Mouse (Mus musculus) liver, embryonic 14.5 days (tissue): ENCODE measurements around the gene Tecpr1. TPM values are rescaled to one million over a fixed set of nuclear protein-coding genes. Genes with fewer than 3 reads are reported as not detected.

Experiments used
- ATAC-seq: fragments of 200-750 bp; cut with Nextera tagmentation; 2 replicates; pipeline ENCODE4 v1.8.0; 2017; ENCODE audit warnings: moderate number of reproducible peaks, mild to moderate bottlenecking, moderate library complexity; ENCODE audit not compliant: insufficient read depth
- DNase-seq, 3 experiments: peaks; one replicate each; pipeline ENCODE4 v3.0.0-alpha.2; 2012 to 2013; ENCODE audit warnings: low read depth in 3 of 3, low spot score in 3 of 3
- H3K27ac ChIP-seq: fragments of 300-500 bp; sonication (generic); 2 replicates; pipeline ENCODE4 v1.5.1; 2014; ENCODE audit warnings: moderate library complexity, mild to moderate bottlenecking, control low read depth, inconsistent platforms
- H3K27me3 ChIP-seq: fragments of 300-500 bp; sonication (generic); 2 replicates; pipeline ENCODE4 v1.6.1; 2014; ENCODE audit warnings: mild to moderate bottlenecking, low read length, moderate library complexity; ENCODE audit not compliant: control insufficient read depth, insufficient read depth
- H3K36me3 ChIP-seq: fragments of 300-500 bp; sonication (generic); replicated peaks from 2 replicates; pipeline ENCODE4 v1.6.1; 2014; ENCODE audit warnings: low read depth; ENCODE audit not compliant: control insufficient read depth, insufficient read depth
- H3K4me1 ChIP-seq, 2 experiments: fragments of 200-500 bp in 1 of 2; fragments of 300-500 bp in 1 of 2; sonication (generic) in 1 of 2; replicated peaks; 2 replicates each; pipeline ENCODE4 v1.6.1; 2012 to 2014; ENCODE audit warnings: antibody characterized with exemption in 1 of 2, inconsistent platforms in 1 of 2, low read length in 1 of 2; ENCODE audit not compliant: control insufficient read depth in 2 of 2, insufficient read depth in 2 of 2
- H3K4me2 ChIP-seq: fragments of 300-500 bp; sonication (generic); 2 replicates; pipeline ENCODE4 v1.6.1; 2014; ENCODE audit warnings: low read depth, mild to moderate bottlenecking, control low read depth, moderate library complexity
- H3K4me3 ChIP-seq, 2 experiments: fragments of 200-500 bp in 1 of 2; fragments of 300-500 bp in 1 of 2; sonication (generic) in 1 of 2; 2 replicates each; pipeline ENCODE4 v1.5.1; 2012 to 2014; ENCODE audit warnings: low read depth in 2 of 2, low read length in 2 of 2, mild to moderate bottlenecking in 2 of 2, control low read depth in 1 of 2, inconsistent platforms in 1 of 2, moderate library complexity in 1 of 2; ENCODE audit not compliant: insufficient read depth in 1 of 2
- H3K9ac ChIP-seq: fragments of 300-500 bp; sonication (generic); replicated peaks from 2 replicates; pipeline ENCODE4 v1.6.1; 2014; ENCODE audit warnings: mild to moderate bottlenecking, control low read depth, moderate library complexity
- H3K9me3 ChIP-seq: fragments of 300-500 bp; sonication (generic); 2 replicates; pipeline ENCODE4 v1.6.1; 2016; ENCODE audit warnings: low read length, mixed read lengths; ENCODE audit not compliant: control insufficient read depth
- CTCF ChIP-seq: IDR thresholded peaks from 2 replicates; pipeline ENCODE4 v1.5.1; 2016; ENCODE audit warnings: antibody characterized with exemption, low read depth, control low read depth
- EP300 ChIP-seq: IDR thresholded peaks from 2 replicates; pipeline ENCODE4 v1.6.1; 2016; ENCODE audit warnings: antibody characterized with exemption, low read depth
- WGBS: fragments of 180-500 bp; shearing (Covaris S2); extraction: QIAGEN DNeasy Blood & Tissue Kit; methylation state at CpG from one replicate; pipeline ENCODE4 v1.1.7; 2014; ENCODE audit not compliant: insufficient replicate concordance; 5-methylcytosine and 5-hydroxymethylcytosine counted together
- polyA plus RNA-seq, 2 experiments: library from polyadenylated mRNA; depleted of rRNA in 1 of 2; stranded (reverse) in 1 of 2; unstranded in 1 of 2; fragments of >200 nt; fragmentation: Nextera tagmentation in 1 of 2; extraction: Ambion mirVana in 1 of 2; gene quantifications; 2 replicates each; pipeline versions ENCODE4 v1.2.1 to v1.2.3; 2012 to 2014

Gene Tecpr1
- polyA plus RNA-seq, 2 experiments: 1.3 to 2.6 TPM

DNA sequence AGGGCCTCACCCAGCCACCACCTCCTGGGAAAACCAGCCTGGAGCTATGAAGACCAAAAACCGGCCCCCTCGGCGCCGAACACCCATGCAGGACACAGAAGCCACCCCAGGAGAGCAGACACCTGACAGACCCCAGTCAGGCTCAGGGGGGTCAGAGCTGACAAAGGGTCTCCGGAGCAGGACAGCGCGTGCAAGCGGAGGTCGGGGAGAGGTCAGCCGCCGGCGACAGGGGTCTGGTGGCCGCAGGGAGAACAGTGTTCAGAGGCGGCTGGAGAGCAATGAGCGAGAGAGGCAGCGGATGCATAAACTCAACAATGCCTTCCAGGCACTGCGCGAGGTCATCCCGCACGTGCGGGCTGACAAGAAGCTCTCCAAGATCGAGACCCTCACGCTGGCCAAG, 32.4 kb downstream of the Tecpr1 start:
- Histone ChIP-seq H3K36me3 (no peaks in the 10 kb centered on the region), H3K9me3 (no peaks in the 10 kb centered on the region), H3K27me3 (no peaks in the 10 kb centered on the region), H3K9ac (no peak overlapping the region), H3K4me2 (peak overlapping the region; percentile 60), H3K4me3 (no peak overlapping the region; a peak in 1 of 4 replicates), H3K4me1 (peaks cover 7 to 11% of the 10 kb centered on the region in 2 experiments), H3K27ac (no peak overlapping the region)
- ATAC-seq (no peak), DNase-seq (no peak)
- 66% methylated on average over 23 of the region's 23 CpGs for WGBS
- TF ChIP-seq CTCF (no peak), EP300 (no peak)

DNA sequence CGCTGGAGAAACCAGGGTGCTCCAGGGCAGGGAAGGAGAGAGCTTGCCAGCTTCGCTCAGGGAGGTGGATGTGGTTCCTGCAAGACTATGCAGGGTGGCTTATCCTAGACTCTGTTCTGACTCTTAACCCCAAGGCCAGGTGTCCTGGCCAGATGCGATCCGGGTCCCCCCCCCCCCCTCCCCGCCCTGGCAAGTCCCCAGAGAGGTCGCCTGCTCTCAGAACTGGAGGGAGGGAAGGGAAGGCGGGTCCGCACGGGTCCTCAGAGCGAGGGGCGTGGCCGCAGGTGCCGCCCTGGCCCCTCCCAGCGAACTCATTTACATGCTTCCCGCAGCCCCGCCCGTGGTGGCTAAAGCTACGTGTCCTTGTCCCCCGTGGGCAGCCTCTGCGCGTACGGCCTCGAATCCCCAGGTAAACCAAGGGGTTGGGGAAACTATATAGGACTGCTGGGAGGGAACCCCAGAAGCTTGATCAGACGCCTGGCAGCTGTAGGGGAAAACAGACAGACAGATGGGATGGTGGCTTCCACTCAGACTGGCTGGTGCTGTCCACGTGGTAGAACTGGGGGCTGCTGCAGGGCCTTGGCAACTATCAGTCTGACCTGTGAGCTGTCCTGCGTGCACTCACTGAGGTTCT, 33.3 kb downstream of the Tecpr1 start, which contains the start of gene Bhlha15:
Gene Bhlha15, plus strand, starts transcription at position 337 of the 634 bp plus-strand sequence.
- H3K27me3 ChIP-seq: no peaks in the 10 kb centered on the region
- 3% methylated on average over 24 of the region's 26 CpGs for WGBS
- H3K4me1 ChIP-seq: peaks cover 7 to 11% of the 10 kb centered on the region in 2 experiments
- peak within 1 kb of the TSS; percentile 60 for H3K4me2 ChIP-seq
- no peaks in the 10 kb centered on the region for H3K36me3 ChIP-seq
- H3K4me3 ChIP-seq: peak within 1 kb of the TSS; percentile 44 to 45
- H3K9me3 ChIP-seq: no peaks in the 10 kb centered on the region
- no peak for TF ChIP-seq EP300
- TF ChIP-seq CTCF: no peak
- peak; percentile 76 for ATAC-seq
- H3K27ac ChIP-seq: no peak within 1 kb of the TSS
- peak within 1 kb of the TSS; percentile 29; the same call in 1 of the 2 replicates for H3K9ac ChIP-seq
- DNase-seq: peak; percentile 26 to 53 (median 53)

DNA sequence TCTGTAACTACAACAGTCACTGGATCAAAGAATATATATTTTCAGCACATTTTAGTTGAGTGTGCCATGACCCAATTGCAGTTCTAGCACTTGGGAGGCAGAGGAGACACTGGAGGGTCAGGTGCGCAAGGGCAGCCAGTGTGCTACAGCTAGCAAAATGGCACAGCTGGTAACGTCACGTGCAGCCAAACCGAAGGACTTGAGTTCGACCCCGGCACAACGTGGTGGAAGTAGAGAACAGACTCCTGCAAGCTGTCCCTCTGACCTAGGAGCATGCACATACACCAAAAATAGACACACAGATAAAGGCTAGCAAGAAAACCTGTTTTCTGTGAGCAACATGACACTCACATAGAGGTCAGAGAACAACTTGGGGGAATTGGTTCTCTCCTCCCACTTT, 34.1 kb downstream of the Tecpr1 start:
- Histone ChIP-seq H3K4me2 (no peak overlapping the region), H3K9ac (no peak overlapping the region), H3K27ac (no peak overlapping the region)

DNA sequence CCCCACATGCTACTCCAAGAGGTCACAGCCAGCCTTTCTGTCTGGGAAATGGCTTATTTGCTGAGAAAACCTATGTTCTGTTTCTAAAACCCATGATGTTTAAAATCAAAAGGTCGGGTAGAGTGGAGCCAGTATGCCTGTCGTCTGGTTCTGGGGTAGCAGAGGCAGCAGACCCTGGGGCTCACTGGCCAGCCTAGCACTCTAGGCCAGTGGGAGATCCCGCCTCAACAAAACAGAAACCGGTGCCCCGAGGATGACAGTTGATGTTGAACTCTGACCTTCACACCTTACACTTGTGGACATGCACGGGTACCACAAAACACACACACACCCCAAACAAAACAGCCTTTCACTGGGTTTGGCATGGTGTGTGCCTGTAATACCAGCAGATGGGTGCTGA, 35.0 kb downstream of the Tecpr1 start:
- Histone ChIP-seq H3K4me2 (no peak overlapping the region), H3K9ac (no peak overlapping the region), H3K36me3 (no peaks in the 10 kb centered on the region), H3K4me3 (no peak overlapping the region), H3K4me1 (peaks cover 7 to 11% of the 10 kb centered on the region in 2 experiments), H3K27me3 (no peaks in the 10 kb centered on the region), H3K9me3 (no peaks in the 10 kb centered on the region), H3K27ac (no peak overlapping the region)
- 70% methylated on average over 6 of the region's 6 CpGs for WGBS
- no peak for DNase-seq
- no peak for ATAC-seq
- TF ChIP-seq CTCF (no peak), EP300 (no peak)

More for the DNA sequence above, 34.1 kb downstream of the Tecpr1 start:
- ATAC-seq (no peak), DNase-seq (no peak)
- H3K36me3 ChIP-seq: no peaks in the 10 kb centered on the region
- H3K4me1 ChIP-seq: peaks cover 7 to 11% of the 10 kb centered on the region in 2 experiments
- TF ChIP-seq CTCF (no peak), EP300 (no peak)
- no peaks in the 10 kb centered on the region for H3K9me3 ChIP-seq
- 56% methylated on average over 7 of the region's 7 CpGs for WGBS
- H3K4me3 ChIP-seq: no peak overlapping the region
- H3K27me3 ChIP-seq: no peaks in the 10 kb centered on the region

DNA sequence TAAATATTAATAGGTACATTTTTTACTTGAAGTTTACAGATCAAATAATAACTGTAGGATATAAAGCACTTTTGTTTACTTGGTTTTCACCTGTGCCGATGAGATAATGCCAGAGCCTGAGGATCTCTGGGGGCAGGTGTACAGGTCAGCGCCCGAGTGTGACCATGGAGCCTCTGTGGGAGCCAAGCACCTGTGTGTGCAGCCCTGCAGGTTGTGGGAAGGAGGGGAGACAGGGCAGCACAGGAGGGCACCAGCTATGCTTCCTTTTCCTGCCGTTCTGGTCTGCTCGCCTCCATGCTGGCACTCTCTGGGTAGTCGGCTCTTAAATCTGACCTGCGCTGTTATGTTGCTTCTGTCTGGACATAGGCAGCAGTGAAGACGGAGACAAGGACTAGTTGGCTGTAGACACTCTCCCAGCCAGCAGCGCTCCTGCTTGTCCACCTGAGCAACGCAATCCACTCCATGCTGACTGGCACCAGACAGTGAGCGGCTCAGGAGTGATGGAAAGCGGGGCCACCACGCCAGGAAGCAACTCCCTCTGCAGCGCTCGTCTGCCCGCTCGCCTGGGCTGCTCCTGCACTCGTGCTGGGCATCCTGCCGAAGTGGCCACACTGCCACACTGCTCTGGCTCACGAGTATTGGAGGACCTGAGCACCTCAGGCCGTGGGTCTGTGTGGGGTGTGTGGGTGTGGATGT, 38.9 kb downstream of the Tecpr1 start:
- Histone ChIP-seq H3K9ac (no peak overlapping the region), H3K4me3 (no peak overlapping the region), H3K4me1 (peaks cover 8% of the 10 kb centered on the region in 2 experiments; a peak in 3 of 4 replicates), H3K36me3 (no peaks in the 10 kb centered on the region; the same call in 1 of the 2 replicates), H3K4me2 (no peak overlapping the region), H3K27me3 (no peaks in the 10 kb centered on the region), H3K9me3 (no peaks in the 10 kb centered on the region), H3K27ac (no peak overlapping the region)
- WGBS: 86% methylated on average over 21 of the region's 21 CpGs
- DNase-seq: no peak
- TF ChIP-seq CTCF (no peak), EP300 (no peak)
- ATAC-seq: no peak
